Mouse (Mus musculus) hindbrain, embryonic 13.5 days (tissue): ENCODE measurements at regions not wholly inside any gene's neighbourhood (a gene's known extent, or its start where the extent isn't known, plus 50 kb on each side); places are given as distances from the start of the nearest gene placed in this dataset.

Experiments
- ATAC-seq: fragments of 200-750 bp; cut with Nextera tagmentation; 2 replicates; pipeline ENCODE4 v1.8.0; 2017; ENCODE audit warnings: moderate TSS enrichment; ENCODE audit not compliant: low FRiP score
- H3K27ac ChIP-seq: fragments of 300-500 bp; sonication (generic); 2 replicates; pipeline ENCODE4 v1.5.1; 2015; ENCODE audit warnings: inconsistent platforms, mild to moderate bottlenecking, moderate library complexity
- H3K27me3 ChIP-seq: fragments of 300-500 bp; sonication (generic); 2 replicates; pipeline ENCODE4 v1.6.1; 2015; ENCODE audit warnings: mild to moderate bottlenecking, inconsistent platforms
- H3K36me3 ChIP-seq: fragments of 300-500 bp; sonication (generic); 2 replicates; pipeline ENCODE4 v1.6.1; 2015; ENCODE audit warnings: mild to moderate bottlenecking, inconsistent platforms
- H3K4me1 ChIP-seq: fragments of 300-500 bp; sonication (generic); replicated peaks from 2 replicates; pipeline ENCODE4 v1.6.1; 2015; ENCODE audit warnings: inconsistent platforms
- H3K4me2 ChIP-seq: fragments of 300-500 bp; sonication (generic); 2 replicates; pipeline ENCODE4 v1.6.1; 2015; ENCODE audit warnings: inconsistent platforms, mild to moderate bottlenecking, moderate library complexity
- H3K4me3 ChIP-seq: fragments of 300-500 bp; sonication (generic); 2 replicates; pipeline ENCODE4 v1.5.1; 2015; ENCODE audit warnings: mild to moderate bottlenecking, inconsistent platforms
- H3K9ac ChIP-seq: fragments of 300-500 bp; sonication (generic); 2 replicates; pipeline ENCODE4 v1.6.1; 2015; ENCODE audit warnings: mild to moderate bottlenecking, inconsistent platforms
- H3K9me3 ChIP-seq: fragments of 300-500 bp; sonication (generic); 2 replicates; pipeline ENCODE4 v1.6.1; 2016; ENCODE audit warnings: inconsistent platforms
- WGBS: fragments of 180-500 bp; shearing (Covaris S2); methylation state at CpG from one replicate; pipeline ENCODE4 v1.1.7; 2015; 5-methylcytosine and 5-hydroxymethylcytosine counted together

GRCm38 (mm10) chr8:57213982-57214930, 106.5 kb upstream of the Hand2 start:
- no peaks in the 10 kb centered on the region for H3K27me3 ChIP-seq
- WGBS, result 84% methylated on average over 31 of the region's 31 CpGs
- no peak for ATAC-seq
- no peak overlapping the region for H3K4me3 ChIP-seq
- H3K9ac ChIP-seq, result no peak overlapping the region
- H3K4me2 ChIP-seq, result no peak overlapping the region
- no peaks in the 10 kb centered on the region for H3K36me3 ChIP-seq
- no peaks in the 10 kb centered on the region for H3K4me1 ChIP-seq
- H3K27ac ChIP-seq, result no peak overlapping the region
- no peaks in the 10 kb centered on the region for H3K9me3 ChIP-seq

GRCm38 (mm10) chr8:57230594-57230993, 90.2 kb upstream of the Hand2 start:
- no peak overlapping the region for H3K9ac ChIP-seq
- H3K27ac ChIP-seq, result no peak overlapping the region
- H3K27me3 ChIP-seq, result no peaks in the 10 kb centered on the region
- no peaks in the 10 kb centered on the region for H3K4me1 ChIP-seq
- no peak for ATAC-seq
- no peaks in the 10 kb centered on the region for H3K9me3 ChIP-seq
- no peak overlapping the region for H3K4me2 ChIP-seq
- WGBS, result 84% methylated on average over 4 of the region's 4 CpGs
- H3K36me3 ChIP-seq, result no peaks in the 10 kb centered on the region
- H3K4me3 ChIP-seq, result no peak overlapping the region

- 76% methylated on average over 2 of the region's 2 CpGs for WGBS
- Histone ChIP-seq H3K9me3 (no peaks in the 10 kb centered on the region), H3K4me3 (no peak overlapping the region), H3K9ac (no peak overlapping the region), H3K4me2 (no peak overlapping the region), H3K27me3 (no peaks in the 10 kb centered on the region), H3K36me3 (no peaks in the 10 kb centered on the region), H3K4me1 (no peaks in the 10 kb centered on the region), H3K27ac (no peak overlapping the region)
- no peak for ATAC-seq
Observed at GRCm38 (mm10) chr8:57242301-57242700, 78.5 kb upstream of the Hand2 start.

GRCm38 (mm10) chr8:57249061-57249460, 71.7 kb upstream of the Hand2 start:
- no peak overlapping the region for H3K4me3 ChIP-seq
- H3K9ac ChIP-seq, result no peak overlapping the region
- no peaks in the 10 kb centered on the region for H3K9me3 ChIP-seq
- H3K27ac ChIP-seq, result no peak overlapping the region
- no peaks in the 10 kb centered on the region for H3K36me3 ChIP-seq
- WGBS, result 82% methylated on average over 5 of the region's 5 CpGs
- no peak for ATAC-seq
- H3K4me1 ChIP-seq, result no peaks in the 10 kb centered on the region
- H3K27me3 ChIP-seq, result no peaks in the 10 kb centered on the region
- H3K4me2 ChIP-seq, result no peak overlapping the region
